Mouse (Mus musculus) urinary bladder, postnatal 14 days (tissue): ENCODE measurements around the gene Cbl.

ENCODE experiments used
- DNase-seq: peaks from one replicate; pipeline ENCODE4 v3.0.0; 2021; ENCODE audit warnings: low spot score

Gene Cbl

DNA sequence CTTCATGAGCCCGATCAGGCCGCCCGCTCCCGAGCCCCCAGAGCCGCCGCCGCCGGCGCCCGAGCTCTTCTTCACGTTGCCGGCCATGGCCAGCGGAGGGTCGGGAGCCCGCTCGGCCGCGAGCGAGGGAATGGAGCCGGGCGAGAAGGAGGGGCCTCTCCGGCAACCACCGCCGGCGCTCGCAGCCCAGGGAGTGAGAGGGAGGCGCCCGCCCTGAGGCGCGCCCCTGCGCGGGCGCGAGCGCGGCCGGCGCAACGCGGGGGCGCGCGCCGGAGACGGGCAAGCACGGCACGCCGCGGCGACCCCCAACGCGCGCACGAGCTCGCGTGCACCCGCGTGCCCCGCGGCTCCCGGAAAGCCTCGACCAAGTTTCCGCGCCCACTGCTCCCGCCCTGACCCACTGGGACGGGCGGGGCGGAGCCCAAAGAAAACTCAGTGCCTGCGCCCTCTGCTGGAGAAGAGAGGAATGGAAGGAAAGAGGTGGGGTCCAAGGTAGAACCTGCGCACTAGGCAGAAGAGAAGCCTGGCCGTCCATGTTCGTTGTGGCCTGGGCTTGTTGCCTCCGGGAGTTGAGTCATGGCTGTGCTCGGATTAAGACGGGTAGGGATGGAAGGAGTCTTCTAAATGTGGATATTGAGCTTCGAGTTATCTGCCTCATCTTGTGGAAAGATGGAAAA lies at the start of gene Cbl:
Cbl (minus strand) TSS at position 248 of the 677 bp plus-strand sequence.
- peak; percentile 99 for DNase-seq

DNA sequence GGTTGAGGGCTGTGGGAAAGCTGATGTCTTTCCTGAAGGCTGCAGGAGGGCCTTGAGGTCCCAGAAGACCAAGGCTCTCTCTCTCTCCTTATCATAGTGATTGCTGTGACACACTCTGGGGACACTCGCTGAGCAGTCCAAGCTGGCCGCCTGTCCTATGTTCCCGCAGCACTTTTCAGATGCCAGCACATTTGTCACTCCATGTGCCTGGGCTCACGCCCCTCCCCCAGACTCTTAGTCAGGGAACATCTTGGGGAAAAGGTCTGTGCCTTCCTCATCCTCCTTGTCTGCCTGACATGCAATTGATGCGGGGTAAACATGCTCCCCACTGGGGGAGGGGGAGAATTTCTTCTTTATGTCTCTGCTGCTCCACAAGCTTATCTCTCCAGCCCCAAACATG lies 49.3 kb upstream of the Cbl start:
- no peak for DNase-seq

DNA sequence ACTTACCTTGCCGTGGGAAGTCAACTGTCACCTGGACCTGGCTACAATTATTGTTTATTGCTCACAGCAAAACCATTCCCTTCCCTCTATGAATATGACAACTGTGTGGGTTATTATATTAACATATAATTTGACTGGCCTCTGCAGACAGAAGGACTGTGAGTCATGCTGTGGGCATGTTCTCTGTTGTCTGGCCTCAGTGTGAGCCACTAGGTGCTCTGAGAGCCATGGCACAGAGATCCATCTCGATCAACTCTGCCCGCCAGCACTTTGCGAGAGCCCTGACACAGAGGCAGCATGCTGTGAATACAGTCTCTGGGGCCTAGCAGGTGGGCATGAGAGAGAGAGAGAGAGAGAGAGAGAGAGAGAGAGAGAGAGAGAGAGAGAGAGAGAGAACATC lies 36.1 kb upstream of the Cbl start:
- DNase-seq: no peak

- no peak for DNase-seq
Measured at GRCm38 (mm10) chr9:44269077-44269476, 35.2 kb upstream of the Cbl start.

- peak; percentile 50 for DNase-seq
Measured at GRCm38 (mm10) chr9:44268432-44268831, 34.6 kb upstream of the Cbl start, which contains the start of gene Nlrx1. TSS of gene Nlrx1 (minus strand) at chr9:44268599.

DNA sequence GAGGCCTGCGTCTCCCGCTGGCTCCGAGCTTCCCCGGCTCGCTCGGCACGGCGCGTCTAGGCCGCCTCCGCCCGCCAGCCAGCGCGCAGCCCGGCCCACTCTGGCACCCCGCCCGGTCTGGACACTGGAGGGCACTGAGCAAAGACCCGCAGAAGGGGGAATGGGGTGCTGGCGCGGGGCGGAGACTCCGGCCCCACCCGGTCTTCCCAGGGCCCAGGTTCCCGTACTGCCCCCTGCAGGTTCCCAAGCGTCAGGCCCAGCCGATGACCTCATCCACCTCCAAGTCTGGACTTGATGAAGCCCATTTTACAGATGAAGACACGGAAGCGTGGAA lies 34.1 kb upstream of the Cbl start:
- DNase-seq: peak; percentile 94

GRCm38 (mm10) chr9:44267319-44268026 lies 33.6 kb upstream of the Cbl start:
- DNase-seq: peak; percentile 38

- no peak for DNase-seq
Measured at GRCm38 (mm10) chr9:44266478-44267226, 32.8 kb upstream of the Cbl start.

DNA sequence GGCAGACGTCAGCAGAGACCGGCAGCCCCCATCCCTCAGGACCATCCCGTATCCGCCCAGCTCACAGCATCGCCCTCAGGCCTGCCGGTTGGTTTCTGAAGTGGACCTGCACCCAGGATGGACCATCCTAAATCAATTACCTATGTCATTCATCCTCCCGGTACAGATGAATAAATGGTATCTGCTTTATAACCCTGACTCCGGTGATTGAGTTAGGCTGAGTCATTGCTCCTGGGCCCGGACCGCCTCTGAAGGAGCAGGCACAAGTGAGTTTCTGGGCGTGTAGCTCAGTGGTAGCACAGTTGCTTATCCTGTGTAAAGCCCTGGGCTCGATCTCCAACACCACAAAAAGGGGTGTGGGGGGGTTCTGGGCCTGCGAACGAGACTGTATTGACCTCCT lies 27.5 kb upstream of the Cbl start:
- no peak for DNase-seq

GRCm38 (mm10) chr9:44259014-44259413 lies 25.2 kb upstream of the Cbl start:
- no peak for DNase-seq

- DNase-seq: no peak
Measured at GRCm38 (mm10) chr9:44256213-44256612, 22.4 kb upstream of the Cbl start.

DNA sequence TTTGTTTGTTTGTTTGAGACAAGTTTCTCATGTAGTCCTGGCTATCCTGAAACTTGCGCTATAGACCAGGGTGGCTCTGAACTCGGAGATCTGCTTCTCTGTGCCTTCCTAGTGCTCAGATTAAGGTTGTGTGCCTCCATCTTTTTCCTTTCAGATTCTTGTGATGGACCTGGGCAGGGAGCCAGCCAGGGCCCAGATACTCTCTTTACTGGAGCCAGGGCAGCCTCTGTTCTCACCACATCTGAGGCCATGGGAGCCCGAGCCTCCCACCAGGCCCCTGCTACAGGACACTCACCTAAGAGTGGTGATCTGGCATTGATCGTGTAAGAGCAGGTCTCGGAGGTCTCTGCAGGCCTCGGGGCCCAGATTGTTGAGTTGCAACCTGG lies 21.3 kb upstream of the Cbl start:
- DNase-seq: no peak

DNA sequence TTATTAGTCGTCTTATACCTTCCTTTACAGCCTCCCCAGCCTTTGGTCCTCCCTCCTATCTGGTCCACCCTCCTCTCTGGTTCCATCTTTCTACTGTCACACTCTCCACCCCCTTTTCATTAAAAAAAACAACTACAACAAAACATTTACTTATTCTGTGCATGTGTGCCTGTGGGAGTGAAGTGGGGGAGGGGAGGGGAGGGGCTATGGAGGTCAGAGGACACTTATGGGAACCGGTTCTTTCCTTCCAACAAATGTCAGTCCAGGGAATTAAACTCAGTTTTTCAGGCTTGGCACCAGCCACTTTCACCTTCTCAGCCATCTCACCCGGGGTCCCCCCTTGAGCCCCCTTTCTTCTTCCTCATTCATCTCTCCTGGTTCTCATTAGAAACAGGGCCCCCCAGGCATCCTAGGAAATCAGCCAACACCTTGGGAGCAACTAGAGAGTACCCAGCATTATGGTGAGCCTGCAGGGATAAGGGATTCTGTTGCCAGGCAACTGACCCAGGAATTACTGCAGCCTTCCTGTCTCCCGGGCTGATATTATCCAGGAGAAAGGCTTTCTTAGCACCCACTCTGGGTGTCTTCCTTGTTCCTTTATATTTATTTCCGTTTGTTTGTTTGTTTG lies 20.8 kb upstream of the Cbl start:
- no peak for DNase-seq

DNA sequence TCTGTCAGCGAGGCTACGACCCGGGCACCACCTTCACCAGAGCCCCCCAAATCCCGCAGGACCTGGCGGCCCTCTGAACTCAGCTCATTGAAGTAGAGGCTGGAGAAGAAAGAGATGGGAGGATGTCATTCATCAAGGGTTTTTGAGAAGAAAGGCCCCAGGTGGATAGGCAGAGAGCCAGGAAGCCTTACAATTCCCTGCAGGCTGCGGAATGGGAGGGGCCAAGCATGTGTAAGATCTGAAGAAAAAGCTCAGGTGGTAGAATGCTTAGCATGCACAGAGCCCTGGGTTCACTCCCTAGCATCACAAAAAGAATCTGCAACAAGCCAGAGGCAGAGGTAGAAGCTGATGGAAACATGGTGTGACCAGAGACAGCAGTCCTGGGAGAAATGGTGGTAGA lies 19.6 kb upstream of the Cbl start:
- no peak for DNase-seq

GRCm38 (mm10) chr9:44251314-44251713 lies 17.5 kb upstream of the Cbl start, which contains the start of gene Pdzd3:
TSS of gene Pdzd3 (minus strand) at chr9:44251471.
- no peak for DNase-seq

GRCm38 (mm10) chr9:44250445-44250844 lies 16.6 kb upstream of the Cbl start:
- DNase-seq: no peak

DNA sequence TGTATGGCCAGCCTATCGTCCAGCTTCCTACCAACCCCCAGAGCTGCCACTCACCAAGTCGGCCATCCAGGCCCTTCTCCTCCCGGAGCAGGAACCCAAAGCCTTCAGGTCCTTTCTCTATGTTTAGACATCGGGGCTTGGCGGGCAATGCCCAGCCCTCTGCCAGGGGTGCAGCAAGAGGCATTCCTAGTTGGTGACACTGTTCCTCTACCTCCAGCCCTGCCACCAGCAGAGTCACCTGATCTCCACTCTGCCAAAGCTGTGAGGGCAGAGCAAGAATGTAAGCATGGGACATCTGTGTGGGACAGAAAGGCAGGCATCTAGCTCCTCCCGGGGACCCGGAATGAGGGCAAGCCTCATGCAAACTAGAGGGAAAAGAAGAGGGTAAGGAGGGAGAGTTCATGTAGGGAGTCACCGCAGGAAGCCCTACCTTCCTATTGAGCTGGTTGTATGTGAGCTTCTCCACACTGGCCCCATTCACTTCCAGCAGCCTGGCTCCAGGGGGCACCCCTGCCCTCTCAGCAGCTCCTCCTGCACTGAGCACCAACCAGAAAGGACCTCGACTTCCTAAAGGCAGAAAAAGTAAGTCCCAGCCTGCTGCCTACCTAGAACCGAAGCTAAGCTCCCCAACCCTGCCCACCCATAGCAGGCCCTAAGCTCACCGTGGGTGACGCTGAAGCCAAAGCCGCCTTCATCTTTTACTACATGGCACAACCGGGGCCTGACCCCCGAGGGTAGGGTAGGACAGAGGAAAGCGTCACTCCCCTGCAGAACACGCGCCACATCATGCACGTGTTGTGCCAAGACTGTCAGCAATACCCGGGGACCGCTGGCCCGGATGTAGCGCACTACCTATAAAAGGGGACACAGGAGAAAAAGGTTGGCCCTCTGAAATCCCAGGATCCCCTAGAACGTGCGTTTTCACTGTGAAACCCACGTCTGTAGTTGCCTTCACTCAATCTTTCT lies 15.6 kb upstream of the Cbl start:
- peak; percentile 69 for DNase-seq

DNA sequence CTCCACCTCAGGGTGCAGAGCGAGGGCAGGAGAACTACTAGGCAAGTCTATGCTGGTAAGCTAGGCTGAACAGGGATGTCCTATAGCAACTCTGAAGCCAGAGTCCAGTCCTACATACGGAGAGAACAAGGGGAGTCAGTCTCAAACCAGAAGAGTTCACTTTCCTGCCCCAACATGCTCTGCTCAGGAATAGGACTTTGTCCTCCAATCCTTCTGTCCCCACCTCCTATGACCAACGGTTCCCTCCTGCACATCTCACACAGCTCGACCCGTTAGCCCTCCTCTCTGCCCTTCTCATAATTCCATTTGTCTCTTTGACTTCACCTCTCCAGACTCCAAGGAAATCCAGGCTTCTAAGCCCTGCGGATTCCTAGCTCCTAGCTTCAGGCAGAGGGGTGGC lies 14.1 kb upstream of the Cbl start:
- no peak for DNase-seq

DNA sequence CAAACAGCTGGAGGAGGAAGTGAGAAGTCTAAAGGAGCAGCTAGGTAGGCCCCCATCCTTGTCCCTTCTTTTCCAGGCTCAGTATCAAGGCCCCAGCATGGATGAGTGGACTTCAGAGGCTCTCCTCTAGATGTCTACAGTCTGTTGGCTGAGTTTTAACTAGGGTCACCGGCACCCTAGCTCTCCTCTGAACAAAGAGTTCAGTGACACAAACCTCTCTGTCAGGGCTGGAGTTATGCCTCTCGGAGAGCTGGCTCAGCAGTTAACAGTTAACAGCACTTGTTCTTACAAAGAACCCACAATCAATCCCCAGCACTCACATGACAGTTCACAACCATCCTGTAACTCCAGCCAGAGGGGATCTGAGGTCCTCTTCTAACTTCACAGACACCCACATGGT lies 9.8 kb upstream of the Cbl start:
- no peak for DNase-seq

DNA sequence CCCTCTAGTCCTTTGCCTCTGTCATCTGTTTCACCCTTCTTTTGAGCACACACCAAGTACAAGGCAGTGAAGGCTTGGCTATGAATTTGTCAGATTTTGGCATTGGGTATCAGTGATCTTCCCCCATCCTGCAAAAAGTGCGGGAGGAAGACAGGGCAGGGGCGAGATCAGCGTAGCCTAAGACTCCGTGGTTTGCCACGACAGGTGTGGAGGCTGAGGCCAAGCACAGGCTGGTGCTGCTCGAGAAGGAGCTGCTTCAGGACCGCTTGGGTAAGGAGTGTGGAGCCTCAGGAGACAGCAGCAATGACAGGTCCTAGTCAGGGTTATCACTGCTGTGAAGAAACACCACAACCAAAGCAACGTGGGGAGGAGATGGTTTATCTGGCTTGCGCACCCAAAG lies 7.6 kb upstream of the Cbl start:
- no peak for DNase-seq

- DNase-seq: no peak
Measured at GRCm38 (mm10) chr9:44240911-44241310, 7.1 kb upstream of the Cbl start.

GRCm38 (mm10) chr9:44240399-44240798 lies 6.5 kb upstream of the Cbl start, which contains the start of gene Ccdc153:
TSS of gene Ccdc153 (plus strand) at chr9:44240676.
- no peak for DNase-seq
